Mouse (Mus musculus): ENCODE data around the gene Smurf1.
A peak's percentile ranks its signal among the peaks of the same experiment; 100 is the strongest.

Smurf1 gene

DNA sequence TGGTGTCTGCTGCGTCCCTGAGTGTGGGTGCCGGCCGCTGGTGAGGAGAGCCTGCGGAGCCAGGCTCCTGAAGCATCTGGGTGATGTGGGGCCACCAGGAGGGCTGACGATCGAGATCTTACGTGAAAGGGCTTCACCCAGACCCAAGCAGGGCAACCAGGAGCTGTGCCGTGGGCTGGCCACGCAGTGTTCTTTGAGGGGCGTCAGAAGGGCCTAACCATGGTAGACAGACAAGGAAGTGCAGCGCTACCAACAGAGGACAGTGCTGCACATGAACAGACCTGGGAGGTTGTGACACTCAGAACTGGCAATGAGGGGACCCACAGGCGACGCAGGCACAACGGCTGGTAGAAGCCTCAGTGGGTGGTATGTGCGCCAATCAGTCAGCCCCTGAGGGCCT, 88.6 kb downstream of the Smurf1 start:
- Histone ChIP-seq H3K36me3 (ENCODE audit: control insufficient read depth, insufficient read depth, low read length, poor library complexity, severe bottlenecking) (0 out of 2 replicates have a peak, but pooled peaks cover 2% of the 10 kb centered on the region), H3K27me3 (ENCODE audit: control insufficient read depth, insufficient read depth, low read length, poor library complexity, severe bottlenecking) (no peaks in the 10 kb centered on the region)
- no peak for DNase-seq (ENCODE audit: low read depth, low spot score)

- peak; percentile 69 for DNase-seq (ENCODE audit: low read depth, low spot score)
- Histone ChIP-seq H3K27me3 (ENCODE audit: control insufficient read depth, insufficient read depth, low read length, poor library complexity, severe bottlenecking) (no peaks in the 10 kb centered on the region), H3K36me3 (ENCODE audit: control insufficient read depth, insufficient read depth, low read length, poor library complexity, severe bottlenecking) (0 out of 2 replicates have a peak, but pooled peaks cover 2% of the 10 kb centered on the region)
These were observed 89.8 kb downstream of the Smurf1 start for GRCm38 (mm10) chr5:144875892-144876291.

DNA sequence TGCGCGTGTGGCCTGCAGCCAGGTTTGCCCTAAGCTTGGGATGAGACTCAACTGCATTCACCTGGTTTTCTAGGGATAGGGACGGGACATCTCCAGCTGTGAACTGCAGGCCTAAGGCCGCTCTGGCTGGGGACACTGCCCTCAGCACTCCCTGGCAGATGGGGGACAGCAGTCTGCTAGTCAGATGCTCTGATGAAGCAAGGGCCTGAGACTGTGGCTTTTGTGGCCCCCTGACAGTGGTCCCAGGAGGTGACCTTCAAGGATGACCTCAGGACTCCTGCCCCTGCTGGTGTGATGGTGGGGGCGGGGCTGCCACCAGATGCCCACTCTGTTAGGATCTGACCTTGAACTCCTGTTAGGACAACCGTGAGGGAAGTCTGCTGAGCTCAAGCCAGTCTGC, 90.4 kb downstream of the Smurf1 start:
- Histone ChIP-seq H3K27me3 (ENCODE audit: control insufficient read depth, insufficient read depth, low read length, poor library complexity, severe bottlenecking) (no peaks in the 10 kb centered on the region), H3K36me3 (ENCODE audit: control insufficient read depth, insufficient read depth, low read length, poor library complexity, severe bottlenecking) (0 out of 2 replicates have a peak, but pooled peaks cover 2% of the 10 kb centered on the region)
- DNase-seq (ENCODE audit: low read depth, low spot score) = no peak

DNA sequence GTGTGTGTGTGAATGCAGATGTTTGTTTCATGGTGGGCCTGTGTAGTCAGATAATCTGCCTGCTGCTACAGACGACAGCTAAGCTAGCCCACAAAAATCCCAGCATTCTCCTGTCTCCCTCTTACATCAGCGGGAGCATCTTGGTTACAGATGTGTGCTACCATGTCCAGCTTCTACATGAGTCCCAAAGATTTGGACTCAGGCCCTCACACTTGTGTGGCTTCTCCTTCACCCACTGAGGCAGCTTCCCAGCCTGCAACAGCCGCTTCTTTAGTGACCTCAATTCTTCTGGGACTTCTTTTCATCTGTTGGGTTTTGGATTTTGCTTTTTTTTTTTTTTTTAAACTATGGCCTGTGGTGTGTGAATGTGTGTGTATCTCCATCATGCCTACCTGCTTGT, 92.8 kb downstream of the Smurf1 start:
- Histone ChIP-seq H3K36me3 (ENCODE audit: control insufficient read depth, insufficient read depth, low read length, poor library complexity, severe bottlenecking) (no peaks in the 10 kb centered on the region), H3K27me3 (ENCODE audit: control insufficient read depth, insufficient read depth, low read length, poor library complexity, severe bottlenecking) (no peaks in the 10 kb centered on the region)
- DNase-seq (ENCODE audit: low read depth, low spot score) = no peak

- no peak for DNase-seq (ENCODE audit: low read depth, low spot score)
- Histone ChIP-seq H3K27me3 (ENCODE audit: control insufficient read depth, insufficient read depth, low read length, poor library complexity, severe bottlenecking) (no peaks in the 10 kb centered on the region), H3K36me3 (ENCODE audit: control insufficient read depth, insufficient read depth, low read length, poor library complexity, severe bottlenecking) (no peaks in the 10 kb centered on the region)
These were observed 93.3 kb downstream of the Smurf1 start for GRCm38 (mm10) chr5:144872326-144872725.

DNA sequence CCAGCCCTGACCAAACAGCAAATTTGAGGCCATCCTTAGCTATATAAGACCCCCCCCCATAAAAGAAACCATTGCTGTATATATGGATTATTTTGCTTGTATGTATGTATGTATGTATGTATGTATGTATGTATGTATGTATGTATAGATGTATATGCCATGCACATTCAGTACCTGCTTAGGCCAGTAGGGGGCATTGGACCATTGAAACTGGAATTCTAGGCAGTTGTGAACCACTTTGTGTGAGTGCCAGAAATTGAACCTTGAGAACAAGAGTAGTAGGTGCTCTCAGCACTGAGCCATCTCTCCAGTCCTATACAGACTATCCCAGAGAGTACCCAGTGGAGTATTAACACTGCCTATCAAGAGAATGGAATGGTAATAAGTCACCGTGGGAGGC, 93.9 kb downstream of the Smurf1 start:
- no peaks in the 10 kb centered on the region for H3K36me3 ChIP-seq (ENCODE audit: control insufficient read depth, insufficient read depth, low read length, poor library complexity, severe bottlenecking)
- no peaks in the 10 kb centered on the region for H3K27me3 ChIP-seq (ENCODE audit: control insufficient read depth, insufficient read depth, low read length, poor library complexity, severe bottlenecking)
- DNase-seq (ENCODE audit: low read depth, low spot score) = peak; percentile 11

DNA sequence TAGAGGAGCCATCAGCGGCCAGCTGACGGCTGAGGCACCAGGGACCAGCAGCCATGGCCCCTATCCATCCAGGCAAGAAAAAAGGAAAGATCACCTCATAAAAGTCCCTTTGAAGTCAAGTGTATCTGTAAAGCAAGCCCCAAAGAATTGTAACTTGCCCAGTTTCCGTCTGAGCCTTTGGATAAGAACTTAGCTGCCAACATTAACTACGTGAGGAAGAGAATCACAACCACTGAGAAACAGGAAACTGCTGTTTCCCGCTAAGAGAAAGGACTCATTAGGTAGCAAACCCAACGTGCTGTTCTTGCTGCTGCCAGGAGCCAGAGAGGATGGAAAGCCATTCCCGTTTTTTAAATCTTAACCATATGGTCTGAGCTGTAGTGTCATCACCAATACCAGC, 94.9 kb downstream of the Smurf1 start:
- H3K36me3 ChIP-seq (ENCODE audit: control insufficient read depth, insufficient read depth, low read length, poor library complexity, severe bottlenecking) = no peaks in the 10 kb centered on the region
- H3K27me3 ChIP-seq (ENCODE audit: control insufficient read depth, insufficient read depth, low read length, poor library complexity, severe bottlenecking) = no peaks in the 10 kb centered on the region
- DNase-seq (ENCODE audit: low read depth, low spot score) = no peak

- Histone ChIP-seq H3K27me3 (ENCODE audit: control insufficient read depth, insufficient read depth, low read length, poor library complexity, severe bottlenecking) (no peaks in the 10 kb centered on the region), H3K36me3 (ENCODE audit: control insufficient read depth, insufficient read depth, low read length, poor library complexity, severe bottlenecking) (no peaks in the 10 kb centered on the region)
- no peak for DNase-seq (ENCODE audit: low read depth, low spot score)
These were observed 96.2 kb downstream of the Smurf1 start for GRCm38 (mm10) chr5:144869466-144869865.

GRCm38 (mm10) chr5:144866923-144867322, 98.7 kb downstream of the Smurf1 start:
- H3K27me3 ChIP-seq (ENCODE audit: control insufficient read depth, insufficient read depth, low read length, poor library complexity, severe bottlenecking) = no peaks in the 10 kb centered on the region
- DNase-seq (ENCODE audit: low read depth, low spot score) = no peak
- no peaks in the 10 kb centered on the region for H3K36me3 ChIP-seq (ENCODE audit: control insufficient read depth, insufficient read depth, low read length, poor library complexity, severe bottlenecking)

DNA sequence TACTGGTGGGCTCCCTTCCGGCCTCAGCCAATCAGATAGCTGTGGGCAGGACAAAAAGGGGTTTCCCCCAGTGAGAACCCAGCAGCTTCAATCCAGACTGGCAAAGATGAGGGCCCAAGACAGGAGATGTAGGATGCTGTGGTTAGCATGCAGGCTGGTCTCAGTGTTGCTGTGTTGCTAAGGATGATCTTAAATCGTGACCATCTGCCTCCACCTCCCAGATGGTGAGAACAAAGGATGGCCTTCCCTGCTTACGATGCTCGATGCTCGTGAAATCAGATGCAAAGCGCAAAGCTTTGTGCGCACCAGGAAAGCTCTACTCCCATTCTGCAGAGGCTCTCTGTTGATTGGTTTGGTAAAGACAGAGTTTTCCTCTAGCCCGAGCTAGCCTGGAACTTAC, 104.7 kb downstream of the Smurf1 start:
- Histone ChIP-seq H3K27me3 (ENCODE audit: control insufficient read depth, insufficient read depth, low read length, poor library complexity, severe bottlenecking) (no peaks in the 10 kb centered on the region), H3K36me3 (ENCODE audit: control insufficient read depth, insufficient read depth, low read length, poor library complexity, severe bottlenecking) (peaks cover 11% of the 10 kb centered on the region)
- DNase-seq (ENCODE audit: low read depth, low spot score) = no peak

- Histone ChIP-seq H3K27me3 (ENCODE audit: control insufficient read depth, insufficient read depth, low read length, poor library complexity, severe bottlenecking) (no peaks in the 10 kb centered on the region), H3K36me3 (ENCODE audit: control insufficient read depth, insufficient read depth, low read length, poor library complexity, severe bottlenecking) (peaks cover 13% of the 10 kb centered on the region)
- DNase-seq (ENCODE audit: low read depth, low spot score) = no peak
These were observed 106.4 kb downstream of the Smurf1 start for GRCm38 (mm10) chr5:144859284-144859683.

GRCm38 (mm10) chr5:144858527-144858926, 107.1 kb downstream of the Smurf1 start:
- no peaks in the 10 kb centered on the region for H3K27me3 ChIP-seq (ENCODE audit: control insufficient read depth, insufficient read depth, low read length, poor library complexity, severe bottlenecking)
- DNase-seq (ENCODE audit: low read depth, low spot score) = no peak
- H3K36me3 ChIP-seq (ENCODE audit: control insufficient read depth, insufficient read depth, low read length, poor library complexity, severe bottlenecking) = peaks cover 16% of the 10 kb centered on the region

- no peaks in the 10 kb centered on the region for H3K27me3 ChIP-seq (ENCODE audit: control insufficient read depth, insufficient read depth, low read length, poor library complexity, severe bottlenecking)
- H3K36me3 ChIP-seq (ENCODE audit: control insufficient read depth, insufficient read depth, low read length, poor library complexity, severe bottlenecking) = peaks cover 20% of the 10 kb centered on the region
- DNase-seq (ENCODE audit: low read depth, low spot score) = no peak
These were observed 109.7 kb downstream of the Smurf1 start for GRCm38 (mm10) chr5:144855936-144856335.

GRCm38 (mm10) chr5:144853931-144854330, 111.7 kb downstream of the Smurf1 start:
- peaks cover 16% of the 10 kb centered on the region for H3K36me3 ChIP-seq (ENCODE audit: control insufficient read depth, insufficient read depth, low read length, poor library complexity, severe bottlenecking)
- DNase-seq (ENCODE audit: low read depth, low spot score) = no peak
- no peaks in the 10 kb centered on the region for H3K27me3 ChIP-seq (ENCODE audit: control insufficient read depth, insufficient read depth, low read length, poor library complexity, severe bottlenecking)

- no peak for DNase-seq (ENCODE audit: low read depth, low spot score)
- no peaks in the 10 kb centered on the region for H3K27me3 ChIP-seq (ENCODE audit: control insufficient read depth, insufficient read depth, low read length, poor library complexity, severe bottlenecking)
- H3K36me3 ChIP-seq (ENCODE audit: control insufficient read depth, insufficient read depth, low read length, poor library complexity, severe bottlenecking) = peaks cover 15% of the 10 kb centered on the region
These were observed 113.8 kb downstream of the Smurf1 start for GRCm38 (mm10) chr5:144851820-144852219.

GRCm38 (mm10) chr5:144849932-144850331, 115.7 kb downstream of the Smurf1 start:
- Histone ChIP-seq H3K36me3 (ENCODE audit: control insufficient read depth, insufficient read depth, low read length, poor library complexity, severe bottlenecking) (peaks cover 14% of the 10 kb centered on the region), H3K27me3 (ENCODE audit: control insufficient read depth, insufficient read depth, low read length, poor library complexity, severe bottlenecking) (no peaks in the 10 kb centered on the region)
- DNase-seq (ENCODE audit: low read depth, low spot score) = no peak

Data from splenic B cell, adult 2 months (primary cell).